Mouse (Mus musculus): ENCODE data around the gene Clock. TPM values are rescaled to one million over a fixed set of nuclear protein-coding genes. Genes with fewer than 3 reads are reported as not detected.

The Clock gene
- polyA plus RNA-seq, 1 experiment, result 21.9 TPM

- H3K4me1 ChIP-seq (ENCODE audit: control insufficient read depth, insufficient read depth, insufficient read length, low read length), result no peaks in the 10 kb centered on the region
- H3K4me3 ChIP-seq (ENCODE audit: insufficient read depth, low read depth, low read length), result no peak overlapping the region
- H3K27ac ChIP-seq (replicated peaks; ENCODE audit: low read depth, low read length), result no peak overlapping the region
Measured at GRCm38 (mm10) chr5:76177664-76178063, 126.9 kb downstream of the Clock start.

GRCm38 (mm10) chr5:76176841-76177240, 127.8 kb downstream of the Clock start:
- no peak overlapping the region for H3K27ac ChIP-seq (replicated peaks; ENCODE audit: low read depth, low read length)
- no peaks in the 10 kb centered on the region for H3K4me1 ChIP-seq (ENCODE audit: control insufficient read depth, insufficient read depth, insufficient read length, low read length)
- no peak overlapping the region for H3K4me3 ChIP-seq (ENCODE audit: insufficient read depth, low read depth, low read length)

- H3K27ac ChIP-seq (replicated peaks; ENCODE audit: low read depth, low read length), result no peak overlapping the region
- no peak overlapping the region for H3K4me3 ChIP-seq (ENCODE audit: insufficient read depth, low read depth, low read length)
- no peaks in the 10 kb centered on the region for H3K4me1 ChIP-seq (ENCODE audit: control insufficient read depth, insufficient read depth, insufficient read length, low read length)
Measured at GRCm38 (mm10) chr5:76176411-76176810, 128.2 kb downstream of the Clock start.

GRCm38 (mm10) chr5:76175051-76175450, 129.5 kb downstream of the Clock start:
- Histone ChIP-seq H3K4me1 (ENCODE audit: control insufficient read depth, insufficient read depth, insufficient read length, low read length) (no peaks in the 10 kb centered on the region), H3K4me3 (ENCODE audit: insufficient read depth, low read depth, low read length) (no peak overlapping the region)

GRCm38 (mm10) chr5:76171039-76171438, 133.6 kb downstream of the Clock start:
- Histone ChIP-seq H3K4me1 (ENCODE audit: control insufficient read depth, insufficient read depth, insufficient read length, low read length) (no peaks in the 10 kb centered on the region), H3K4me3 (ENCODE audit: insufficient read depth, low read depth, low read length) (no peak overlapping the region), H3K27ac (replicated peaks; ENCODE audit: low read depth, low read length) (no peak overlapping the region)

More at GRCm38 (mm10) chr5:76175051-76175450, 129.5 kb downstream of the Clock start:
- no peak overlapping the region for H3K27ac ChIP-seq (replicated peaks; ENCODE audit: low read depth, low read length)

- Histone ChIP-seq H3K27ac (replicated peaks; ENCODE audit: low read depth, low read length) (no peak overlapping the region), H3K4me3 (ENCODE audit: insufficient read depth, low read depth, low read length) (no peak overlapping the region), H3K4me1 (ENCODE audit: control insufficient read depth, insufficient read depth, insufficient read length, low read length) (no peaks in the 10 kb centered on the region)
Measured at GRCm38 (mm10) chr5:76170522-76170921, 134.1 kb downstream of the Clock start.

GRCm38 (mm10) chr5:76164827-76165226, 139.8 kb downstream of the Clock start:
- Histone ChIP-seq H3K4me1 (ENCODE audit: control insufficient read depth, insufficient read depth, insufficient read length, low read length) (no peaks in the 10 kb centered on the region), H3K4me3 (ENCODE audit: insufficient read depth, low read depth, low read length) (no peak overlapping the region), H3K27ac (replicated peaks; ENCODE audit: low read depth, low read length) (no peak overlapping the region)

GRCm38 (mm10) chr5:76163828-76164390, 140.7 kb downstream of the Clock start:
- Histone ChIP-seq H3K27ac (replicated peaks; ENCODE audit: low read depth, low read length) (no peak overlapping the region), H3K4me1 (ENCODE audit: control insufficient read depth, insufficient read depth, insufficient read length, low read length) (no peaks in the 10 kb centered on the region), H3K4me3 (ENCODE audit: insufficient read depth, low read depth, low read length) (no peak overlapping the region)

GRCm38 (mm10) chr5:76162926-76163325, 141.7 kb downstream of the Clock start:
- H3K27ac ChIP-seq (replicated peaks; ENCODE audit: low read depth, low read length), result no peak overlapping the region
- H3K4me1 ChIP-seq (ENCODE audit: control insufficient read depth, insufficient read depth, insufficient read length, low read length), result no peaks in the 10 kb centered on the region
- H3K4me3 ChIP-seq (ENCODE audit: insufficient read depth, low read depth, low read length), result no peak overlapping the region

GRCm38 (mm10) chr5:76161491-76161890, 143.1 kb downstream of the Clock start:
- Histone ChIP-seq H3K4me3 (ENCODE audit: insufficient read depth, low read depth, low read length) (no peak overlapping the region), H3K4me1 (ENCODE audit: control insufficient read depth, insufficient read depth, insufficient read length, low read length) (no peaks in the 10 kb centered on the region), H3K27ac (replicated peaks; ENCODE audit: low read depth, low read length) (no peak overlapping the region)

- Histone ChIP-seq H3K27ac (replicated peaks; ENCODE audit: low read depth, low read length) (no peak overlapping the region), H3K4me3 (ENCODE audit: insufficient read depth, low read depth, low read length) (no peak overlapping the region), H3K4me1 (ENCODE audit: control insufficient read depth, insufficient read depth, insufficient read length, low read length) (no peaks in the 10 kb centered on the region)
Measured at GRCm38 (mm10) chr5:76160086-76160485, 144.5 kb downstream of the Clock start.

Other genes with a start within 250 kb of the Clock start
- 6.4 and 11.9 TPM in 2 replicates for gene Srd5a3, start 164.5 kb downstream of the Clock start, polyA plus RNA-seq (2012; ENCODE audit: insufficient read depth, insufficient read length, missing spikeins)
- gene Tmem165, start 120.9 kb downstream of the Clock start, polyA plus RNA-seq (2012; ENCODE audit: insufficient read depth, insufficient read length, missing spikeins), result 15.1 and 17.8 TPM in 2 replicates
- not detected in 2 replicates for gene Pdcl2, start 26.4 kb upstream of the Clock start, polyA plus RNA-seq (2012; ENCODE audit: insufficient read depth, insufficient read length, missing spikeins)
- gene Nmu, start 59.0 kb upstream of the Clock start, polyA plus RNA-seq (2012; ENCODE audit: insufficient read depth, insufficient read length, missing spikeins), result not detected in 2 replicates
- gene Gm7271, start 179.2 kb upstream of the Clock start, polyA plus RNA-seq (2012; ENCODE audit: insufficient read depth, insufficient read length, missing spikeins), result not detected in 2 replicates
- gene Exoc1, start 224.5 kb upstream of the Clock start, polyA plus RNA-seq (2012; ENCODE audit: insufficient read depth, insufficient read length, missing spikeins), result 9.6 and 12.7 TPM in 2 replicates

Measured in brown adipose tissue, adult 24 weeks (tissue).